Mouse (Mus musculus) testis, adult 2 months (tissue): ENCODE results near the gene Wnt5b.

Experiments used
- CTCF ChIP-seq: fragments of 200-500 bp; IDR thresholded peaks from 2 replicates; pipeline ENCODE4 v1.5.1; 2012; ENCODE audit warnings: low read depth, mild to moderate bottlenecking, inconsistent platforms, low read length, moderate library complexity; ENCODE audit not compliant: control insufficient read depth, insufficient read depth, insufficient replicate concordance
- POLR2A ChIP-seq: fragments of 200-500 bp; IDR thresholded peaks from 2 replicates; pipeline ENCODE4 v1.6.1; 2012; ENCODE audit warnings: low read depth, mild to moderate bottlenecking, inconsistent platforms, low read length, moderate library complexity; ENCODE audit not compliant: control insufficient read depth

GRCm38 (mm10) chr6:119395421-119396308 is 148.5 kb downstream of the Wnt5b start:
- TF ChIP-seq CTCF (no peak), POLR2A (no peak)
